Mouse (Mus musculus) activated CD4-positive, CD25-positive, alpha-beta regulatory T cell, adult 4 months (primary cell): ENCODE results near the gene Ankib1. TPM values are rescaled to one million over a fixed set of nuclear protein-coding genes. Genes with fewer than 3 reads are reported as not detected.
"Not testable (repeated sequence)": the region's sequence is repeated elsewhere in the genome, so short reads cannot be mapped to it uniquely, and the experiment has no call there.

Source experiments
- ATAC-seq: one replicate; pipeline ENCODE4 v1.8.0; 2017
- polyA plus RNA-seq, 2 experiments: library from polyadenylated mRNA; unstranded; fragments of 100-300 nt; shearing (Covaris generic); gene quantifications; one replicate each; pipeline ENCODE4 v1.2.1; 2017

Ankib1 gene
- polyA plus RNA-seq, 2 experiments from 2014 or later = 13.8 to 22.9 TPM

DNA sequence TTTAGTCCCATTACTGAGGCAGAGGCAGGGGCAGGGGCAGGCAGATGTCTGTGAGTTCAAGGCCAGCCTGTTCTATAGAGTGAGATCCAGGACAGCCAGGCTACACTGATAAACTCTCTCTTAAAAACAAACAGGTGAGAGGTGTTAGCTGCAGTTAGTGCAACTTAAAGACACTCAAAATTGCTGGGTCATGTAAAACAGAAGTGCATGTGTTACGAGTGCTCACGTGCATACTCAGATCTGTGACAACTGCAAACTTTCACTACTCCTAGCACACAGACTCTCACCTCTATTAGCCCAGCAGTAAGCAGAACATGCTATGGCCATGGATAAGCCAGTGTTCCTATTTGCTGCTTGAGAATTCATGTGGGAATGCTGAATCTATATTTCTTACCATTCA, 79.3 kb downstream of the Ankib1 start:
- ATAC-seq = no peak

DNA sequence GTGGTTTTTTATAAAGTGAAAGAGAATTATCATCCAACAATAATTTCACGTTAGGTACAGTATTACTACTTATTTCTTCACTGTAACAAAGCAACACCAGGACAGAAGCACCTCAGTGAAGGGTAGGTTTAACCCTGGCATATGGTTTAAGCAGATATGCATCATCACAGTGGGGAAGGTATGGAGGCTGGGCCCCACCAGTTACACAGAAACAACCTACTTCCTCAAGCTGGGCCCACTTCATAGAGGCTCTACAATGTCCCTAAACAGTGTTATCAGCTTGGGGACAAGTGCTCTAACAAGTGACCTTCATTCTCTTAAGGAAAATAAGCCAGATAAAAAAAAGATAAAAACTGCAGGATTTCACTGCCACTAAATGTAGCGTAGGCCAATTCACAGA, 79.9 kb downstream of the Ankib1 start:
- ATAC-seq = no peak

DNA sequence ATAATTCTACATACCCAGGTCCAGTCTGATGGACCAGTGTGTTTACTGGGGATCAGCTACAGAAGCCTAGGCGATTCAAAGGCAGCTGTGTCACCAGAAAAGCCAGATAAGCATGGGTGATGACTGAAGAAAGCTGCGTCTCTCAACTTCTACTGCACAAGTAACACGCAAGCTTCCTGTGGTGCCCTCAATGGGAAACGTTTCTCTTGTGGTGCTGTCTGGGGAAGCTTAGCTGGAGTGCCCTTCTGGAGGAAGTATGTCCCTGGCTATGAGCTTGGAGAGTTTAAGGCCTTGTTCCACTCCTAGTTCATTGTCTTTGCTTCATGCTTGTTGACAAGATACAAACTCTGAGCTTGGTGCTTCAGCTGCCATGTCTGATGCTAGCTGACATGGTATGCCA, 83.4 kb downstream of the Ankib1 start:
- ATAC-seq = no peak

DNA sequence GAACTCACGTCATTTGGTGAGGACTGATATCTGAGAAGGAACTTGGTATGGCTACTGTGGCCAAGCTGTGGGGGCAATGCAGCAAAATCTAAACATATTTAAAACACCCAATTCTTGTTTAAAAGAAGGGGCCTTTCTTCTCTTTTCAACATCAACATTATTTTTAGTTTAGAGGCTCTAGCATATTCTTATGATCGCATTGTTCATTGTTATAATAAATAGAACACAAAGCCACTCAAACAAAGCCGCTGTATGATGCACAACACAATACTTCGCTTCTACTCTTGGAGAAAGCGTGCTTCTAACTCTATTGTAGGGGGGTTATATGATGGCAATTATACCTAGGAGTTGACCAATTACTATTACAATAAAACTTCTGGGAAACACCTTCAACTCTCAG, 86.9 kb downstream of the Ankib1 start:
- no peak for ATAC-seq

DNA sequence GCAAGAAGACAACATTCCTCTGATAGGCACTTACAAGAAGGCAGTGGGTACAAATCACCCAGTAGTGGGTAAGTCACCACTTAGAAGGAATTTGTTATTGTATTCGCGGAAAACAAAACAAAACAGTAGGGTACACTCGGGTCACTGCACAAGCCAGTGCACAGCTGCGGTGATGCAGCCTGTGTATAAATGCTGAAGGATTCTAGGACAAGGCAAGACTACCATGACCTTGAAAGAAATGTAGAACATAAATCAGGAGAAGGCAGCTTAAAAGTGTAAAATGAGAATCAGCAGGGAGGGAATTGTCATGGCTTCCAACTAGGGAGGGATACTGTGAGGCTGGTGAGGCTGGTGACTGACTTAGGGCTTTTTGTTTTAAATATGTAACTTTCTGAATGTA, 100.5 kb downstream of the Ankib1 start:
- ATAC-seq = no peak

DNA sequence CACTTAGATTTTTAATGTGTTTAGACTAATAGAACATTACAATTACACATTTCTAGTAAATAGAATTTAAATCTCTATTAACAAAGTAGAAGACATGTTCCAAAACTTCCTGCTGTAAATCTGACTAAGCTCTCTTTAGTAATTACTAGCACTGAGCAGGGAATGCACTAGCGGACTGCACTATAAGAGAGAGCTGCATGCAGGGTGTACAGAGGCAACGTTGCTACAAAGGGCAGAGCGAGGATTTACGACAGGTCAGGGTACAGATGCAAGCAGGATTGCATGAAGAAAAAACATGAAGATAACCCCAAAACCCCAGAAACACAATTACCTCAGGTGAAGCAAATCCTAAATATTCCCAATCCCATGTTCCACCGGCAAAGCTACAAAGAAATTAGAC, 102.7 kb downstream of the Ankib1 start:
- no peak for ATAC-seq

DNA sequence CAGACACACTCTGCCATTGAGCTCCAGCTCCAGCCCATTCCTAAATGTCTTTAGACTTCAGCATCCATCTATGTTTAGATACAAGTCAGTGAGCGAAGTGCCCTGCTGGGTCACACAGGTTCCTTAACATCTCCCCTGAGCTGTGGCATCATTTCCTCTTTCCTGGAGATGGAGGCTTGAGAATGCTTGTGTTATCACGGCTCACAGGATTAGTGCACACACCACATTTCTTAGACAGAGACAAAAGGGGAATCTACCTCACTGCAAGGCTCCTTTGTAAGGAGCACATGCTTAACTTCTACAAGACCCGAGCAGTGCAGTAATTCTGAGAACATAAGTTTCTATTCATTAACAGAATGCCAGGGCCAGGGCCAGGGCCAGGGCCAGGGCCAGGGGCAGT, 106.7 kb downstream of the Ankib1 start:
- no peak for ATAC-seq

DNA sequence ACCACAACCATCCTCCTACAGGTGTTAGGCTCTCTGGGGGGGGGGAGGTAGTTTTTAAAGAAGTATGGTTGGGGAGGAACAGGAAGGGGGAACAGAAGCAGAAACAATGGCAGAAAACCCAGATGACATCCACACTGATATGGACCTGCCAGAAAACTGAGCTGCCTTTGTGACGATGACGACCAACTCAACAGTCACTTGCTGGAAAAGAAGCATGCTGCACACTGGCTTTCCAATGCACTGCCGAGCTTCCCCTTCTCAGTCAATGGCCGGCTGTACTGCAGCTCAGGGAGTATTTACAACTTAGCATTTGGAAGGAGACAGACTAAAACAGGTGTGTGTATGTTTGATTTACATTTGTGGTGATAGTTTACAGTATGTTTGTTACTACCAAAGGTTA, 107.5 kb downstream of the Ankib1 start:
- no peak for ATAC-seq

DNA sequence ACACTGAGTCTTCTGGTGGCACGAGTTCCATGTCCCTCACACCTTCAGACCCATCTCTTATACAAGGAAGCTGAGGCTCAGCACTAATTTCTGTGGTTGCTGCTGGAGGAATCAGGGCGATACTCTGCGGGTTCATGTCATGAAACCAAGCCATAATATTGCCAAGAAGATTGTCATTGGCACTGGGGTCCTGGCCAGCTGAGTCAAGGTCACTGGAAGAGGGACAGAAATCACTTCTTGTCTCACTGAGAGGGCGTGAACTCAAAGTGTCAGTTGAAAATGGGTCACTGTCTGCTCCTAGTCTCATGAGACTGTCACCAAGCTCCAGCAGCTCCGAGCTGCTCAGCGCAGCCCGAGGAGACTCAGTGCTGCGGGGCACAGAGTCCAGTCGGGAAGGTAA, 109.8 kb downstream of the Ankib1 start:
- ATAC-seq = no peak

DNA sequence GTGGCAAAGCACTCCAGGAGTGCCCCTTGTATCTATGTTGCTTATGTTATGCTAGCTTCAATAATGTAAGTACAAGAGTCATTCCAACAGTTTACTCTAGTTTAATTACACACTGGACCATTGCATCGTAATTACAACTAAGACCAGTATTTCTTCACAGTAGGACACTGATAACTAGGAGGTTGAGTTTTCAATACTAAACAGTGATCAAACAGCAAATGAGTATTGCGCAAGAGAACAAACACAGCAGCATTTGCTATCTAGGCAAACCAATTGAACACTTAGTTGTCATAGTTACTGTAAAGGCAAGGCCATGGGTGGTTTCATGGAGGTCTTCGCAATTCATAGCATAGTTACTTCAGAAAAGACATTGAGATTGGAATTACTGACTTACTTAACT, 111.4 kb downstream of the Ankib1 start:
- no peak for ATAC-seq

DNA sequence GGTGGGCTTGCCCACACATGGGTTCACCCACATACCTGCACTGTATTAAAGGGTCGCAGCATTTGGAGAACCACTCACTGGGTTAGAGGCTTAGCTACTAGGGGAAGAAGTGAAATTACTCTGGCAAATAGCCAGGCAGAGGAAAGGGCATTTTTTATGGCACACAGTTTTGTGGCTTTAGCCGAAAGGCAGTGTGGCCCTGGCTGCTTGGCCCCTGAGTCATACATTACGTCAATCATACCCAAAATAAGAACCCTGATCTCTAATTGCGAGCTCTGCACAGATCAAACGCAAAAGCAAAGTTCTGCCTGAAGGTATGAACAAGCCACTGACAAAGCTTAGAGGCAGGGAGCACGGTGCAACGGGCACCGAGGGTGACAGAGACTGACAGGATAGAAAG, 114.4 kb downstream of the Ankib1 start:
- no peak for ATAC-seq

DNA sequence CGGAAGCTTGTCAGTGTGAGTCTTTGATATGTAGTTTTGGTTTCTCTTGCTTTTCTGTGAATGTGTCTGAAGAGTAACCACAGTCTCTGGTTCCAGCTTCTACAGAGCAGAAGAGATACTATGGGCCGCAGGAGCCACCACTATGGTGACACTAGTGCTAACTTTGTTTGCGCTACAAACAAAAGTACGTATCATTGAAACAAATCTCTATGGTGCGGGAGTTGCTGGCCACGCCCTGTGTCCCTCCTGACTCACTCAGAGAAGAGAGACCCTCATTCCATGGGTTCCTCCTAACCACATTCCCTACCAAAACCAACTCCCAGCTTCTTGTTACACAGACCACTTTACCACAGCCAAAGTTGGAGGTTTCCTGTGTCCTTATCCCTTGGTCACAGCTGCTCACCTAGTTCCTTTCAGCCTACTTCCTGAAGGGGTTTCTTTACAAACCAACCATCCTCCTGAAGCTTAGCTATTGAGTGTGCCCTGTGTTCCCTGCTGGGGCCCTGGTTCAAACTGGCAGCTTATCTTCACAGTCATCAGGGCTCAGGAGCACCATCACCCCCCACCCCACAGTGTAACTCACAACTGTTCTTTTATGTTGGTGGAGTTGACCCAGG, 132.7 kb downstream of the Ankib1 start:
- peak; percentile 74 for ATAC-seq

DNA sequence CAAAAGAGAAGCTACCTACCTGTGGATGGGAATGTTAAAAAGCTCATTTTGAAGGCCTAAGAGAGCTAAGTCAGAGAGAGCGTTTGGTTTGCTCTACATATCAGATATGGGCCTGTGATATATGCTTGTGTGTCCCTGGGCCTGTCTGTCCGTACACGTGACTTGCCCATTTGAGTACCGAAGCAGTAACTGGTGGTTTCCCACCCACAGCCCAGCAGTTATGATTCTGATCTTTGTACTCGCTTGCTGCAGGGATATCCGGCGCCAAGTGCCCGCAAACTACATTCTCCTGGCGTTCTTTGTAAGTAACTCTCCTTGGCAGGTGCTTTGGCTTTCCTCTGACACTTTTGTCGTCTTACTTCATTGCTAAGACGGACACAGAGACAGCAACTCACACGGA, 136.1 kb downstream of the Ankib1 start:
- peak; percentile 60 for ATAC-seq

DNA sequence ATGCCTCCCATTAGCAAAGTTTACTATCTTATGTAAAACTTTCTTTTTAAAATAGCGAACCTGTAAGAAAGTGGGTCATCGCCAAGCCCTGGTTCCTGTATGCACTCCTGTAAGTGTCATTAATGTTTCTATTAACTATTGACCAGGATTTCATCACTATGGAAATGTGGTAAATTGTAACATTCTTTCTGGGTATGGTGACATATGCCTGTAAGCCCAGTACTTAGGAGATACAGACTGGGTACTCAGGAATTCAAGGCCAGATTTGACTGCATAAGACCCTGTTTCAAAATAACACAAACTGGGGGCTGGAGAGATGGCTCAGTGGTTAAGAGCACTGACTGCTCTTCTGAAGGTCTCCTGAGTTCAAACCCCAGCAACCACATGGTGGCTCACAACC, 137.5 kb downstream of the Ankib1 start:
- no peak for ATAC-seq

DNA sequence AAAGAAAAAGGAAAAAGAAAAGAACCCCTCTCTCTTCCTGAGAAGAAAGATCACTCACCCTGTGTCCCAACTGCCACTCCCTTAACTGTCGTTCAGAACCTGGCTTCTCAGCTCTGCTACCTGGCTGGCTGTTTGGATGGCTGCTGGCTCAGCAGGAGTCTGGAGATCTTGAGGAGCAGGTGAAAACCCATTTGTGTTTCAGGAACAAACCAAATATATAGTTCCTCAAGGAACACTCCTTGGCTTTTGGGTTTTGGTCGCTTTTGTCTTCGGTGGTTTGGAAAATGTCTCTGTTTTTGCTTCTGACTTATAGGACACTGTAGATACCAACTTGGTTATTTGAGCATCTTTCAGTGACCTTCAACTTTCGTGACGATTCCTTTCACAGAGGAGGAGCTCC, 145.6 kb downstream of the Ankib1 start, which contains the start of gene Gatad1:
Gene Gatad1 (minus strand): TSS at position 101 of the 400 bp plus-strand sequence.
- no peak for ATAC-seq

DNA sequence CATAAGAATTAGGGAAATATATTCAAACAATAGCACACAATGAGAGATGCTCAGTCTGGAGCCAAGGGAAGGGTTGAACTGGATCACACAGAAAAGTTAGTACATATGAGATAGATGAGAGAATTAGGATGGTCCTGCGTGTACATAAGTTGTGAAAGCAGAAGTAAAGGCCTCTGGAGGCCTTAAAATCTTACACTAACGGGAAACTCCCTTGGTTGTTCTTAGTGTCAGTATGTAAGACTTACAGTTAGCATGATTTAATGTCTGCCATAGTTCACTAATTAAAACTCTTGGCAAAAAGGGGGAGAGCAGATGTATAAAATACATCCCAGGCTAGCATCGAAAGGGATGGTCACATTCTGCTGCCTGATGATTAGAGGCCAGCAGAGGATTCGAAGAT, 148.9 kb downstream of the Ankib1 start:
- ATAC-seq = no peak

DNA sequence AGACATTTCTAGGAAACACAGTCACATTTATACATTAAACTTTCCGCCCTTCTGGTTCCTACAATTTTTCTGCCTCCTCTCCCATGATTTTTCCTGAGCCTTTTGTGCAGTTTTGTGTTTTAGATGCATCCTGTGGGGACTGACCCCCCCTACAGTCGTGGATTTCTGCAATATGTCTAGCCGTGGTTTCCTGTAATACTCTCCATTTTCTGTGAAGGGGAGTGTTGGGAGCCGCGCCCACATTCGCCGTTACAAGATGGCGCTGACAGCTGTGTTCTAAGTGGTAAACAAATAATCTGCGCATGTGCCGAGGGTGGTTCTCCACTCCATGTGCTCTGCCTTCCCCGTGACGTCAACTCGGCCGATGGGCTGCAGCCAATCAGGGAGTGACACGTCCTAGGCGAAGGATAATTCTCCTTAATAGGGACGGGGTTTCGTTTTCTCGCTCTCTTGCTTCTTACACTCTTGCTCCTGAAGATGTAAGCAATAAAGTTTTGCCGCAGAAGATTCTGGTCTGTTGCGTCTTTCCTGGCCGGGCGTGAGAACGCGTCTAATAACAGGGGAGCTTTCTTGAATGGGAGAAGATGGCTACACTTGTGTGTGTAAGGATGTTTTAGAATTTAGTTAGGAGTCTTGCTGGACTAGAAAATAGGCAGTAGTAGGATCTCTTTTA, 149.7 kb downstream of the Ankib1 start:
- ATAC-seq = not testable (repeated sequence)

DNA sequence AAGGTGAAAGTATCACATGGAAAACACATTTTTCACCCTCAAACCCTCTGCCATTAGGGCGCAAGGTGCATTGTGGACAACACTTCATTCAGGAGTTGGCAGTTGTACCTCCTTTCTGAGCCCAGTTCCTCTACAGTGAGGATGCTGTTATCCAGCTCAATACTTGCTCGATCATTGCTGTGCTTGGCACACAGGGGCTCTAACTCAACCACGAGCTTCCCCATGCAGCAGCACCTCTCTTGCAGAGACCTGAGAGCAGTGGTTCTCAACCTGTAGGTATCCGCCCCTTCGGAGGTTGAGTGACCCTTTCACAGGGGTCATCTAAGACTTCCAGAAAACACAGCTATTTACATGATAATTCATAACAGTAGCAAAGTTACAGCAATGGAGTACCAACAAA, 151.1 kb downstream of the Ankib1 start:
- no peak for ATAC-seq

DNA sequence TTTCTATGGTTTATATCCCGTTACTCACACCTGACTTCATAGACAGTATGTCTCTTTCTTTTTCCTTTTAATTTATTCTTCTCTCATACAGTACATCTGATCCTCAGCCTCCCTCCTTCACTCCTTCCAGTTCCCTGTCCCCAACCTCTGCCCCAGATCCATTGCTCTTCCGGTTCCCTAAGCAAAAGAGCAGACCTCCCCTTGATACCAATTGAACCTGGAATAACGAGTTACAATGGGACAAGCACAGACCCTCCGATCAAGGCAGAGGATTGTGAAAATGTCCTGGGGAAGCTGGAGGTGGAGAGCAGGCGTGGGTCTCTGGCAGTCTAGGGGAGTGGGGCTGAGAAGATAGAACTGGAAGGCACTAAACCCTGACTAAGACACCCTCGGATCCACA, 151.8 kb downstream of the Ankib1 start, which contains the start of gene Tmbim7:
Gene Tmbim7 (plus strand): TSS at position 301 of the 400 bp plus-strand sequence.
- no peak for ATAC-seq

DNA sequence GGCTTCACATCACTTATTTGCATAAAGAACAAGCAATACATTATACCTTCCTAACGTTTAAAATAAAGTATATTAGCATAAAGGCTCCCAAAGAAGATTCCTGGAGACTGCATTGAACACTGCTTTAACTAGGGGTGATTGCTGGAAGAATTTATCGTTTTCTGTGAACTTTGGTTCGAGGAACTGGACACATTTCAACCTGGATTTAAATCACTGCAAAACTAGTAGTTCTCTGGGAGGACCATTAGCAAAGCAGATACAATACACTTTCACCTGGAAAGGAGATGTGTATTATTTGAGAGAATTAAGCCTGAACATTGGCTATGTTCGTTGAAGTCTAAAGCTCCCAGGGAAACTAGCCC, 153.9 kb downstream of the Ankib1 start:
- ATAC-seq = no peak

DNA sequence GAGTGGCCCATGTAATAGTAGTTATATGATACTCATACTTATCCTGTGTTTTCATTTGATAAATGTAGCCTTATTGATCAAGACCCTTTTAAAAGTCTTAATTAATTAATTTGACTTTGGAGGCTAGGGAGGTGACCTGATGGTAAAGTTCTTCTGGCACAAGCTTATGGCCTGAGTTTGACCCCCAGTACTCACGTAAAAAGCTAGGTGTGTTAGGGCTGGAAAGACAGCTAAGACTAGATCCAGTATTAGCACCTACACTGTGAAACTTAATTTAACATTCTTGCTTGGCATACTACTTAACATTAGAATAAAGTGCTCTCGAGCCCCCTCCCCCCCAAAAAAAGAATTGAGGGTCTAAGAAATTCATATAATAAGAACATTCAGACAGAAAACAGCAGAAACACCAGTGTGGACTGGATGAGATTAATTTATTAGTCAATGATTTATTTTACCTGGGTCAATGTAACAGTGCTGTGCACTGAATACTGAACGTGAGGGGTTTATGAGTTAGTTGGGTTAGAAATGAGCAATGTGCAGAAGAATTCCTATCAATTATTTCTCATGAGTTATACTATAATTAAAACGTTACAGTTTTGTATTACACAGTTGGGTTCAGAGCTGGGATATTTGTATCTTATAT, 154.4 kb downstream of the Ankib1 start:
- no peak for ATAC-seq

DNA sequence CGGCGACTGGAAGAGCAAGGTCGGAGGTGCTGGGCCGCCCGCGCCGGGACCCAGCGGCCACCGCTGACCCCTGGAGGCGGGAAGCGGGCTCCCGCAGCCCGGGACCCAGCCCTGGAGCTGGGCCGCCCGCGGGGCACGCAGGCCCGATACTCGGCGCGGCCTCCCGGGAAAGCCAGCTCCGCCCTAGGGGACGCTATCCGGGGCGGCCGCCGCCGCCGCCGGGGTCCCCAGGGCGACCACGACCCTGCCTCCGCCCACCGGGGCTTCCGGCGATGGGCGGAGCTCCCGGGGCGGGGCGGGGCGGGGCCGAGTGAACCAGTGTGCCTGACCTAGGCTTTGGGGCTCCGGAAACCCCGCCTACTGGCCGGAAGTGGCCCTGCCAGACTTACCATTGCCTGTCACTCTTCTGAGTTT, 155.0 kb downstream of the Ankib1 start:
- ATAC-seq = peak; percentile 93

DNA sequence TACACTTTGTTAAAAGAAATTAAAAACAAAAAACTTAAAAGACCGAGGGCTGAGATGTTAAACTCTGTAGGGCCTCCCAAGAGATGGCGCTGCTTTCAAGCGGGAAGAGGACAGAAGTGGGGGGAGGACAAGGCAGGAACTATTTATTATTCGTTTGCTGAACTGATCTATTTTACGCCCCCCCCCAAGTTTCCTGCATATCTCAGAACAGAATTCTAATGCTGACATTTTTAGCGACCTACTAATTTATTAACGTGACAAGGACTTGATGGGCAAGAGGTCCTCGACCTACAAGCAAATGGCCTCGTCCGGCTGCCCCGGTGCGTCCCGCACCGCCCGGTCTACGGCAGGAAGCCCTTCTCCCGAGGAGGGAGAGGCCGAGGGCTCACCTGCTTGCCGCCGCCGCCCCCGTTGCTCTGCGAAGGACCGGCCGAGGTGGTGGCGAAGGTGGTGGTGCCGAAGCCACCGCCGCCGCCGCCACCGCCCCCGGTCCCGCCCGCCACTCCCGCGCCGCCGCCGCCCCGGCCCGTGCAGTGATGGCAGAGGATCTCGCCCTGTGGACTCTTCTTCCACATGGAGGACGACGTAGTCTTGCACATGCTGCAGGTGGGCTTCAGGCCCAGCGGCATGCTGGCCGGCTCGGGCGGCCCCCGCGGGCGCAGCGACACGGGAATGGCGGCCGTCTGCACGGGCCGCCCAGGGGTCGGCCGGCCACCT, 155.6 kb downstream of the Ankib1 start:
- peak; percentile 66 for ATAC-seq

DNA sequence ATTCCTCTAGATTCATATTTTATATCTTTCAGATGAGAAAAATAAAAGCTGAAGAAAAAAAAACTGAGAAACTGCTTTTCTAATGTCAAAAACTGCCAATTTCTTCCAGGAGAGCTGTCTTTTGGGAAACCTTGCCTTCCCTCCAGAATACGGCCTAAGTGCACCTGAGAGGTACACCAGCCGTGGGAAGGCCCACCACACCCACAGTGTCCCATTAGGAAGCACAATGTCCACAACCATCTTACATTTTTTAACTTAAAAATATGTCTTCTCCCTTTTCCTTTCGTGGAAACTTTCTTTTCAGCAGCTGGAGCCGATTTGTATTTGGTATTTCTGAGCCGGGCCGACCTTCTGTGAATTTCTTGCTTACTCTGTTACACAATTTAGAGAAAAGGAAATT, 156.2 kb downstream of the Ankib1 start:
- no peak for ATAC-seq
